Comparison of ENCODE assay signal across 10 mouse cellular contexts in the genomic region with DNA sequence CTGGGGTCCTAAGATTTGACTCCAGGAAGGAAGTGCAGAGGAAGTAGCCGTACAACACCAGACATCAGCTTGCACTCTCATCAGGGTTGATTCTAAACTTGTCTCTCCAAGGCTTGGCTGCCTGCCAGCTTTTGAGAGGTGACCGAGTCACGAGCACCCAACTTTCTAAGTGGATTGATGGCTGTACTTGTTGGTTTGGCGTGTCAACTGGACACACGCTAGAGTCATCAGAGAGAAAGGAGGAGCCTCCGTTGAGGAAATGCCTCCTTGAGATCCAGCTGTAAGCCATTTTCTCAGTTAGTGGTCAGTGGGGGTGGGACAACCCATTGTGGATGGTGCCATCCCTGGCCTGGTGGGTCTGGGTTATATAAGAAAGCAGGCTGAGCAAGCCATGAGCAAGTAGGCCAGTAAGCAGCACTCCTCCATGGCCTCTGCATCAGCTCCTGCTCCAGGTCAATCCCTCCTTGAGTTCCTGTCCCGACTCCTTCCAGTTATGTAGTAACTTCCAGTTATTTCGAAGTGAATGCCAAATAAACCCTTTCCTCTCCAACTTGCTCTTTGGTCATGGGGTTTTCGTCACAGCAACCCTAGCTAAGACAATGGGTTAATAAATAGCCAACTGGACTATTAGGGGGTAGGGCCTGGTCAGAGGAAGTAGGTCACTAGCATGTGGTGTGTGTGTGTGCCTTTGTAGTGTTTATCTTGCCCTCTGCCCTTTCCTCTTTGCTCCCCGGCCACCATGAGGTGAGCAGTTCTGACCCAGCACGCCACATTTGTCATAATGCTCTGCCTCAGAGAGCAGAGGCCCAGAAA. TPM values are rescaled to one million over a fixed set of nuclear protein-coding genes. Genes with fewer than 3 reads are reported as not detected.
DNase-seq lines count a peak whose midpoint lies in the region; ATAC-seq lines count a peak whose summit lies in the region.
"Had no signal": no experiment of that assay in that cellular context is flagged by ENCODE, and none has a peak within 500 bp of the region (broad histone marks: within the 10 kb centered on the region; RNA-seq: fewer than 3 reads in every experiment).

No protein-coding gene starts in this region.

- WGBS in liver, embryonic 12.5 days (ENCODE audit: insufficient replicate concordance) = 52% methylated on average over 11 of the region's 11 CpGs
- WGBS in limb, embryonic 10.5 days = 82% methylated on average over 11 of the region's 11 CpGs

- no peaks in the 10 kb centered on the region for H3K9me3 ChIP-seq in liver, embryonic 12.5 days (replicated peaks)
- no peaks in the 10 kb centered on the region for H3K9me3 ChIP-seq in limb, embryonic 10.5 days (replicated peaks)
- H3K9me3 ChIP-seq: embryonic facial prominence, embryonic 13.5 days; neural tube, embryonic 13.5 days had no signal

- H3K4me3 ChIP-seq in liver, embryonic 12.5 days = no peak overlapping the region
- no peak overlapping the region for H3K4me3 ChIP-seq in limb, embryonic 10.5 days
- H3K4me3 ChIP-seq: embryonic facial prominence, embryonic 13.5 days; neural tube, embryonic 13.5 days had no signal

- peak; percentile 75 for ATAC-seq in liver, embryonic 12.5 days

- DNase-seq in adrenal gland, adult 2 months = peak; percentile 34
- no peak for DNase-seq in adrenal gland, adult 8-10 months
- peak; percentile 56 for DNase-seq in testis, postnatal 10 days (ENCODE audit: low spot score)
- no peak for DNase-seq in testis, postnatal 14 days (ENCODE audit: low spot score)
- no peak for DNase-seq in limb, embryonic 10.5 days (ENCODE audit: low spot score)
- DNase-seq in B cell, adult 2 months = no peak
- no peak for DNase-seq in urinary bladder, adult 2 months (ENCODE audit: low spot score)

- H3K9ac ChIP-seq in liver, embryonic 12.5 days = no peak overlapping the region
- H3K9ac ChIP-seq: embryonic facial prominence, embryonic 13.5 days; neural tube, embryonic 13.5 days had no signal

- H3K36me3 ChIP-seq in liver, embryonic 12.5 days = no peaks in the 10 kb centered on the region
- H3K36me3 ChIP-seq in limb, embryonic 10.5 days = no peaks in the 10 kb centered on the region
- H3K36me3 ChIP-seq: embryonic facial prominence, embryonic 13.5 days; neural tube, embryonic 13.5 days had no signal

- 0 out of 2 replicates have a peak overlapping the region, but pooled peaks have one; percentile 51 for H3K27ac ChIP-seq in liver, embryonic 12.5 days
- no peak overlapping the region for H3K27ac ChIP-seq in limb, embryonic 10.5 days
- H3K27ac ChIP-seq: embryonic facial prominence, embryonic 13.5 days; neural tube, embryonic 13.5 days had no signal

- H3K4me1 ChIP-seq in liver, embryonic 12.5 days = peaks cover 46% of the 10 kb centered on the region
- peaks cover 14% of the 10 kb centered on the region for H3K4me1 ChIP-seq in limb, embryonic 10.5 days
- H3K4me1 ChIP-seq: neural tube, embryonic 13.5 days had no signal

- no peak overlapping the region for H3K4me2 ChIP-seq in liver, embryonic 12.5 days
- H3K4me2 ChIP-seq: embryonic facial prominence, embryonic 13.5 days; neural tube, embryonic 13.5 days had no signal

- H3K27me3 ChIP-seq in liver, embryonic 12.5 days (replicated peaks) = no peaks in the 10 kb centered on the region
- H3K27me3 ChIP-seq in limb, embryonic 10.5 days (ENCODE audit: low read depth, poor library complexity, severe bottlenecking) = no peaks in the 10 kb centered on the region
- H3K27me3 ChIP-seq: embryonic facial prominence, embryonic 13.5 days; neural tube, embryonic 13.5 days had no signal

RNA-seq across cellular contexts. Expression of a gene that starts 21.1 kb away (rescaled TPM):
- 100 to 1,000 TPM in 1 of 2 experiments, 10 to 100 TPM in 1; 80.1 to 178 TPM for total RNA-seq in adrenal gland, adult 2 months (2021)
- polyA plus RNA-seq in adrenal gland, adult 2 months (2012; rRNA removed) = 57.1 and 58.9 TPM in 2 replicates
- total RNA-seq in adrenal gland, adult 8-10 months (2022) = 100 to 1,000 TPM; 108 to 171 (median 144) TPM
- 88.3 and 93.3 TPM in 2 replicates for polyA plus RNA-seq in liver, embryonic 12.5 days (2016; fragmentation: Nextera tagmentation; extraction: Ambion mirVana)
- polyA plus RNA-seq in limb, embryonic 10.5 days (2016; fragmentation: Nextera tagmentation; extraction: Ambion mirVana) = 22.5 and 33.2 TPM in 2 replicates
- polyA plus RNA-seq in urinary bladder, adult 2 months (2012; rRNA removed) = 683 and 894 TPM in 2 replicates

RNA-seq across cellular contexts. Expression of a gene that starts 30.9 kb away (rescaled TPM):
- total RNA-seq in adrenal gland, adult 2 months (2021) = 1 to 10 TPM; 4.5 to 8.5 TPM
- polyA plus RNA-seq in adrenal gland, adult 2 months (2012; rRNA removed) = 12.2 and 18.9 TPM in 2 replicates
- total RNA-seq in adrenal gland, adult 8-10 months (2022) = 10 to 100 TPM in 1 of 4 experiments, 1 to 10 TPM in 3; 6.5 to 13.4 (median 7.4) TPM
- polyA plus RNA-seq in liver, embryonic 12.5 days (2016; fragmentation: Nextera tagmentation; extraction: Ambion mirVana) = 19.2 and 21.5 TPM in 2 replicates
- polyA plus RNA-seq in limb, embryonic 10.5 days (2016; fragmentation: Nextera tagmentation; extraction: Ambion mirVana) = 4.5 and 5.3 TPM in 2 replicates
- 37.8 and 57.5 TPM in 2 replicates for polyA plus RNA-seq in urinary bladder, adult 2 months (2012; rRNA removed)

Comparison
In these comparisons a context has a peak if more than half of its experiments do, and no peak if none do; other contexts are left out.
1. DNase-seq: peak in adrenal gland, adult 2 months (single experiment) and testis, postnatal 10 days (single experiment); none in adrenal gland, adult 8-10 months (single experiment), testis, postnatal 14 days (single experiment), limb, embryonic 10.5 days (single experiment), B cell, adult 2 months (0 of 2) and urinary bladder, adult 2 months (single experiment).